Mouse (Mus musculus): ENCODE data around the gene Fam149b. TPM values are rescaled to one million over a fixed set of nuclear protein-coding genes. Genes with fewer than 3 reads are reported as not detected.

The Fam149b gene
- 42.3 TPM for polyA plus RNA-seq (2014; fragmentation: Illumina TruSeq; extraction: RNeasy Lipid Tissue Mini Kit (QIAGEN cat#74804); ENCODE audit: low read depth, low replicate concordance)

DNA sequence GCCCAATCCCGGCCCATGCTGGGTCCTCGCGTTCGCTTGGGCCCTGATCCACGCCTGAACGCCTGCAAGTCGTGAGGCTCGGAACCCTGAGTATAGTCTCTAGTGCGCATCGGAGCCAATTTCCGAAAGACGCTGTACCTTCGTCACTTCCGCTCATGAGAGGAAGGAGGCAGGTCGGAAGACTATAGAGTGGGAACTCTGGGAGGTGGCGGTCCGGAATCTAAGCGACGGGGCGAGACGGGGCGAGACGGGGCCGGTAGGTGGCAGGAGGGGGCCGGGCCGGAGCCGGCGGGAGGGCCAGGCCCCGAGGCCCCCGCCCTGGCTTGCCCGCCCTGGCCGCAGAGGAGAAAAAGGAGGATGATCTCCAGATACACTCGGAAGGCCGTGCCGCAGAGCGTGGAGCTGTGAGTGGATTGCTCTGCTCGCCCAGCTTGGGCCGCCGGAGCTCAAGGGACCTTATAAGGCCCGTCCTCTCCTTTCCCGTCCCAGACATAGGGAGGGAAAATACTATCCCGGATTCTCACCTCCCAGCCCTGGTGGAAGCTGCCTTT is at the start of gene Fam149b, which contains the start of gene Ecd:
Fam149b (plus strand) TSS at position 172 of the 551 bp plus-strand sequence.
Ecd (minus strand) TSS at position 131 of the 551 bp plus-strand sequence.

GRCm38 (mm10) chr14:20388441-20389129 is 40.6 kb downstream of the Fam149b start, which contains the start of gene Dnajc9:
Gene Dnajc9, minus strand, starts transcription at chr14:20388910.

GRCm38 (mm10) chr14:20393205-20393913 is 45.4 kb downstream of the Fam149b start, which contains the start of gene Mrps16:
Gene Mrps16, minus strand, starts transcription at chr14:20393634.

Other genes starting within 250 kb of the Fam149b start
- 2.6 TPM for gene Saysd1, start 209.6 kb upstream of the Fam149b start, polyA plus RNA-seq (2014; fragmentation: Illumina TruSeq; extraction: RNeasy Lipid Tissue Mini Kit (QIAGEN cat#74804); ENCODE audit: low read depth, low replicate concordance)
- gene Kcnk5, start 166.4 kb upstream of the Fam149b start, polyA plus RNA-seq (2014; fragmentation: Illumina TruSeq; extraction: RNeasy Lipid Tissue Mini Kit (QIAGEN cat#74804); ENCODE audit: low read depth, low replicate concordance): 7.4 TPM
- gene Kcnk16, start 79.0 kb upstream of the Fam149b start, polyA plus RNA-seq (2014; fragmentation: Illumina TruSeq; extraction: RNeasy Lipid Tissue Mini Kit (QIAGEN cat#74804); ENCODE audit: low read depth, low replicate concordance): not detected
- 7.1 TPM for gene Nudt13, start 53.5 kb upstream of the Fam149b start, polyA plus RNA-seq (2014; fragmentation: Illumina TruSeq; extraction: RNeasy Lipid Tissue Mini Kit (QIAGEN cat#74804); ENCODE audit: low read depth, low replicate concordance)
- gene Ecd, start within 50 bp of the Fam149b start, polyA plus RNA-seq (2014; fragmentation: Illumina TruSeq; extraction: RNeasy Lipid Tissue Mini Kit (QIAGEN cat#74804); ENCODE audit: low read depth, low replicate concordance): 22.5 TPM
- 74.1 TPM for gene Dnajc9, start 40.7 kb downstream of the Fam149b start, polyA plus RNA-seq (2014; fragmentation: Illumina TruSeq; extraction: RNeasy Lipid Tissue Mini Kit (QIAGEN cat#74804); ENCODE audit: low read depth, low replicate concordance)
- gene Mrps16, start 45.5 kb downstream of the Fam149b start, polyA plus RNA-seq (2014; fragmentation: Illumina TruSeq; extraction: RNeasy Lipid Tissue Mini Kit (QIAGEN cat#74804); ENCODE audit: low read depth, low replicate concordance): 9.8 TPM
- gene Cfap70, start 104.1 kb downstream of the Fam149b start, polyA plus RNA-seq (2014; fragmentation: Illumina TruSeq; extraction: RNeasy Lipid Tissue Mini Kit (QIAGEN cat#74804); ENCODE audit: low read depth, low replicate concordance): 3.4 TPM
- 124 TPM for gene Anxa7, start 132.0 kb downstream of the Fam149b start, polyA plus RNA-seq (2014; fragmentation: Illumina TruSeq; extraction: RNeasy Lipid Tissue Mini Kit (QIAGEN cat#74804); ENCODE audit: low read depth, low replicate concordance)
- gene Mss51, start 148.7 kb downstream of the Fam149b start, polyA plus RNA-seq (2014; fragmentation: Illumina TruSeq; extraction: RNeasy Lipid Tissue Mini Kit (QIAGEN cat#74804); ENCODE audit: low read depth, low replicate concordance): 0.49 TPM
- gene Ppp3cb, start 198.4 kb downstream of the Fam149b start, polyA plus RNA-seq (2014; fragmentation: Illumina TruSeq; extraction: RNeasy Lipid Tissue Mini Kit (QIAGEN cat#74804); ENCODE audit: low read depth, low replicate concordance): 141 TPM